Comparison of ENCODE assay signal across 9 mouse cellular contexts in the genomic region with DNA sequence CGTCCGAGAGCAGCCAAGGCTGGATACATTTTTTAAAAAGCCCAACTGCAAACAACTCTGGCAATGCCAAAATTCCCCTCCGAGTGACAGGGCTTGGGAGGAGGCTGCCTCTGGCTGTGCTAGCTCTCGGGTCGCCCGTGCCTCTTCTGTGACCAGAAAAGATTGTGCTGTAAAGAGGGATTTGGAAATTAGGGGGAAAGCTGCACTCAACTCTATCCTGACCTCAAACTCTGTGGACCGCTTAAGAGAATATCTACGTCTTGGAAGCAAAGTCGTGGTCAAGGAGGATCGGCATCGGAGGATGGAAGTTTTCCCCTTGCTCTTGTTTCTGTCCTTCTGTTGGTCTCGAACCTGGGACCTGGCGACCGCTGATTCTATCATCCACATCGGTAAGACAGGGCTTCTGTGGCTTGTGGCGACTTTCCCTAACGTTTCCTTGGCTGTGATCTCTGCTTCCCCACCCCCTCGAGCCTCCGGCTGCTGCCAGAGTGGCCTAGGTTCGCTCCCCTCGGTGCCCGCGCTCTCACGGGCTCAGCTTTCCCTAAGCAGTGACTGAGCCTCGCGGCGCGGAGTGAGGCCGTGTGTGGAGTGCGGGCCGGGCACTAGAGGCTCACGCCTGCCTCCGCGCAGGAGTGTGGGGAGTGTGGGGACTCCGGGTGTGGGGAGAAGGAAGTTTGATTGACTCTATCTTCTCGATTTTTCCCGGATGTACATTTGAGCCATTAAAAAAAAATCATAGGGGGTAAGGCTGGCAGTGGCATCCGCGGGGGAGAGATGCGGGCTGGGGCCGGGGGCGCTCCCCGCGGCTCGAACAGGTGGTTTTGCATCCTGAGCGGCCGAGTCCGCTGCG. TPM values are rescaled to one million over a fixed set of nuclear protein-coding genes. Genes with fewer than 3 reads are reported as not detected.
A peak's percentile ranks its signal among the peaks of the same experiment; 100 is the strongest.
DNase-seq lines count a peak whose midpoint lies in the region; ATAC-seq and TF ChIP-seq lines count a peak whose summit lies in the region.
"Had no signal": no experiment of that assay in that cellular context is flagged by ENCODE, and none has a peak within 500 bp of the region (broad histone marks: within the 10 kb centered on the region; RNA-seq: fewer than 3 reads in every experiment).

No protein-coding gene starts in this region.

- DNase-seq in kidney, adult 8-10 months: no peak
- peak; percentile 82 for DNase-seq in cerebellum, adult 9-10 months
- peak; percentile 24 to 42 for DNase-seq in layer of hippocampus, adult 2 months (ENCODE audit: low spot score in 2 of 2)
- peak; percentile 70 for DNase-seq in right cerebral cortex, postnatal 25 days
- no peak for DNase-seq in adrenal gland, adult 18-20 months (ENCODE audit: low spot score in 2 of 2)

- H3K9me3 ChIP-seq in kidney, embryonic 14.5 days (ENCODE audit: control insufficient read depth, low read length): peaks cover 5% of the 10 kb centered on the region; the same call in 1 of the 2 replicates
- H3K9me3 ChIP-seq in liver, embryonic 15.5 days (replicated peaks): no peaks in the 10 kb centered on the region

- H3K27ac ChIP-seq in kidney, embryonic 14.5 days (ENCODE audit: low read depth, low read length): no peak overlapping the region
- peak overlapping the region; percentile 86 for H3K27ac ChIP-seq in layer of hippocampus, adult 2 months
- H3K27ac ChIP-seq in liver, embryonic 15.5 days (replicated peaks): no peak overlapping the region

- ATAC-seq in kidney, embryonic 14.5 days (ENCODE audit: low FRiP score, low TSS enrichment): peak; percentile 78
- peak; percentile 60 for ATAC-seq in frontal cortex, adult (ENCODE audit: low TSS enrichment)
- no peak for ATAC-seq in liver, embryonic 15.5 days (ENCODE audit: insufficient read depth)

- H3K9ac ChIP-seq in kidney, embryonic 14.5 days (ENCODE audit: low read depth, low read length): peak overlapping the region; percentile 46
- H3K9ac ChIP-seq in liver, embryonic 15.5 days: no peak overlapping the region

- peak overlapping the region; percentile 70 for H3K4me3 ChIP-seq in kidney, embryonic 14.5 days (ENCODE audit: low read length)
- peak overlapping the region; percentile 85 for H3K4me3 ChIP-seq in layer of hippocampus, adult 2 months
- peak overlapping the region; percentile 30 for H3K4me3 ChIP-seq in liver, embryonic 15.5 days (replicated peaks)

- H3K4me1 ChIP-seq in kidney, embryonic 14.5 days (ENCODE audit: control insufficient read depth, insufficient read depth, low read length): peaks cover 5% of the 10 kb centered on the region; the same call in 1 of the 2 replicates
- H3K4me1 ChIP-seq in liver, embryonic 15.5 days (replicated peaks): no peaks in the 10 kb centered on the region; the same call in 1 of the 2 replicates

- no peaks in the 10 kb centered on the region for H3K36me3 ChIP-seq in kidney, embryonic 14.5 days (ENCODE audit: control insufficient read depth, insufficient read depth, low read length)
- no peaks in the 10 kb centered on the region for H3K36me3 ChIP-seq in liver, embryonic 15.5 days (replicated peaks)

- no peak for TF ChIP-seq CTCF in layer of hippocampus, adult 2 months (conservative IDR thresholded peaks at IDR 0.05)

- peaks cover 19% of the 10 kb centered on the region for H3K27me3 ChIP-seq in kidney, embryonic 14.5 days (ENCODE audit: control insufficient read depth, insufficient read depth, low read length)
- H3K27me3 ChIP-seq in liver, embryonic 15.5 days: peaks cover 54% of the 10 kb centered on the region

- peak overlapping the region; percentile 98 for H3K4me2 ChIP-seq in kidney, embryonic 14.5 days (replicated peaks; ENCODE audit: low read depth, low read length)
- H3K4me2 ChIP-seq in liver, embryonic 15.5 days: peak overlapping the region; percentile 52

- WGBS in kidney, embryonic 14.5 days: 1% methylated on average over 49 of the region's 49 CpGs
- under 1% methylated on average over 49 of the region's 49 CpGs for WGBS in liver, embryonic 15.5 days (ENCODE audit: insufficient replicate concordance)

RNA-seq across cellular contexts. Expression of a gene that starts 1.1 kb away (rescaled TPM):
- 0.40 and 0.60 TPM in 2 replicates for polyA plus RNA-seq in kidney, embryonic 14.5 days (2014; fragmentation: Nextera tagmentation; extraction: Ambion mirVana)
- total RNA-seq in layer of hippocampus, adult 2 months (2021): 10 to 100 TPM; 15.2 to 17.7 TPM
- not detected in 2 replicates for polyA plus RNA-seq in liver, embryonic 15.5 days (2015; fragmentation: Nextera tagmentation; extraction: Ambion mirVana)
- total RNA-seq in adrenal gland, adult 18-20 months (2021): not detected
- total RNA-seq: MEL had no signal

Comparison
In these comparisons a context has a peak if more than half of its experiments do, and no peak if none do; other contexts are left out.
1. H3K4me3 ChIP-seq: peak in every context shown above with its lines; median percentile 85 in layer of hippocampus, adult 2 months; 70 in kidney, embryonic 14.5 days; 30 in liver, embryonic 15.5 days.
2. DNase-seq: peak in cerebellum, adult 9-10 months (single experiment), layer of hippocampus, adult 2 months (2 of 2) and right cerebral cortex, postnatal 25 days (single experiment); none in kidney, adult 8-10 months (0 of 2) and adrenal gland, adult 18-20 months (0 of 2).
3. RNA of a gene that starts 1.1 kb away (total RNA-seq): 15.2 to 17.7 TPM in layer of hippocampus, adult 2 months; not detected in adrenal gland, adult 18-20 months; every median in the first group is over 10 times any median in the second.